Mouse (Mus musculus): Measurements from ENCODE around the gene Adpgk. TPM values are rescaled to one million over a fixed set of nuclear protein-coding genes. Genes with fewer than 3 reads are reported as not detected.

The Adpgk gene
- polyA plus RNA-seq (2015; fragmentation: Nextera tagmentation; extraction: Ambion mirVana) = 20.7 and 20.9 TPM in 2 replicates

- WGBS = under 1% methylated on average over 58 of the region's 58 CpGs
- Histone ChIP-seq H3K27me3 (replicated peaks; ENCODE audit: control insufficient read depth, insufficient read depth, low read length) (no peaks in the 10 kb centered on the region), H3K9me3 (ENCODE audit: control insufficient read depth, low read length) (no peaks in the 10 kb centered on the region), H3K36me3 (ENCODE audit: control insufficient read depth, insufficient read depth) (no peaks in the 10 kb centered on the region), H3K4me2 (ENCODE audit: low read length) (peak within 1 kb of the TSS; percentile 72), H3K4me1 (replicated peaks; ENCODE audit: control insufficient read depth, insufficient read depth, low read length) (peaks cover 14% of the 10 kb centered on the region), H3K27ac (ENCODE audit: low read length) (peak within 1 kb of the TSS; percentile 95), H3K9ac (replicated peaks; ENCODE audit: low read depth, low read length) (peak within 1 kb of the TSS; percentile 77), H3K4me3 (replicated peaks; ENCODE audit: low read length) (peak within 1 kb of the TSS; percentile 73)
- ATAC-seq = peak; percentile 98
Observed at GRCm38 (mm10) chr9:59290957-59291687, at the start of gene Adpgk. Gene Adpgk (plus strand): TSS chr9:59291558.

DNA sequence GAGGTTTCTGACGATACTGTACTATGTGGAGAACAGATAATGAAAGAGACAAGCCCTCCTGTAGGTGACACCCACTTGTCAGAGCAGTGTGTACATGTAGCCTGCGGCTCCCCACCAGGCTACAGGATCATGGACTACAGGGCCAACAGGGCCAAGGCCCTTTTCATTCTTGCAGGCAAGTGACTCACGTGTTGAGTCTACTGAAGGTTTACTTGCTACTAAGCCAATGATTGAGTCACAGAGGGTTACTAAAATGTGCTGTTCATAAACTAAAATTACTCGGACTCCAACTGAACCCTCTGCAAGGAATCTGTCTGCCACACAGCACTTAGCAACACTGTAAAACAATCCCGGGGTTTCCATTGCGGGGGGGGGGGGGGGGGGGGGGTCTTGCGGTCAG lies 46.2 kb upstream of the Adpgk start:
- Histone ChIP-seq H3K27me3 (replicated peaks; ENCODE audit: control insufficient read depth, insufficient read depth, low read length) (no peaks in the 10 kb centered on the region), H3K4me3 (replicated peaks; ENCODE audit: low read length) (no peak overlapping the region), H3K4me1 (replicated peaks; ENCODE audit: control insufficient read depth, insufficient read depth, low read length) (no peaks in the 10 kb centered on the region), H3K27ac (ENCODE audit: low read length) (no peak overlapping the region), H3K9ac (replicated peaks; ENCODE audit: low read depth, low read length) (no peak overlapping the region), H3K9me3 (ENCODE audit: control insufficient read depth, low read length) (no peaks in the 10 kb centered on the region), H3K4me2 (ENCODE audit: low read length) (no peak overlapping the region), H3K36me3 (ENCODE audit: control insufficient read depth, insufficient read depth) (no peaks in the 10 kb centered on the region)
- WGBS = 77% methylated on average over 6 of the region's 7 CpGs
- no peak for ATAC-seq

DNA sequence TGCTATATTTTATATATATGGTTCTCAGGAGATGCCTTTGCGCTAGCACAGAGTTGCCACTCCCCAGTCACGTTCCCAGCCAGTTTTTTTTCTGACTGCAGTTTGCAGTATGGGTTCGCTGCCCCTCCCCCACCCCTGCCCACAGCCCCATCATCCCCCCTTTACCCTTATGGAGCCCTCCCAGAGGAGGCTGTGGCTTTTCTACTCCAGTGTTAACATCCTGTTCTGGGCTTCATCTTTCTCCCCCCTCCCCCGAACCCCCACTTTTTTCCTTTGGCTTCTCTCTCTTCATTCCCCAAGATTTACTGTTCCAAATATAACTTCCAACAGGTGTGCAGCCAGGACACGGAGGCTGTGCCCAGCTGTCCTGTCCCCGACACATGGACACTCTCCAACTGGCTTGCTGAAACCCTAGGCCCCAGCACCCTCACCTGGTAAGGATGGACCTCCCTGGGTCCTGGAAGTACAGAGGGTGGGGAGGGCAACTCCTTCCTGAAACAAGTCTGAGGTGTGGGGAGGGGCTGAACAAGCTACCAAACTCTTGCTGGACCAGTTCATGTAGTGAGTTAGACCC lies 44.8 kb upstream of the Adpgk start:
- H3K9me3 ChIP-seq (ENCODE audit: control insufficient read depth, low read length) = no peaks in the 10 kb centered on the region
- no peak overlapping the region for H3K4me3 ChIP-seq (replicated peaks; ENCODE audit: low read length)
- no peak for ATAC-seq
- H3K4me2 ChIP-seq (ENCODE audit: low read length) = no peak overlapping the region
- H3K27ac ChIP-seq (ENCODE audit: low read length) = no peak overlapping the region
- H3K4me1 ChIP-seq (replicated peaks; ENCODE audit: control insufficient read depth, insufficient read depth, low read length) = no peaks in the 10 kb centered on the region
- no peaks in the 10 kb centered on the region for H3K27me3 ChIP-seq (replicated peaks; ENCODE audit: control insufficient read depth, insufficient read depth, low read length)
- H3K9ac ChIP-seq (replicated peaks; ENCODE audit: low read depth, low read length) = no peak overlapping the region
- 49% methylated on average over 6 of the region's 6 CpGs for WGBS
- H3K36me3 ChIP-seq (ENCODE audit: control insufficient read depth, insufficient read depth) = no peaks in the 10 kb centered on the region

GRCm38 (mm10) chr9:59249359-59249758 lies 42.0 kb upstream of the Adpgk start:
- H3K27me3 ChIP-seq (replicated peaks; ENCODE audit: control insufficient read depth, insufficient read depth, low read length) = no peaks in the 10 kb centered on the region
- no peaks in the 10 kb centered on the region for H3K9me3 ChIP-seq (ENCODE audit: control insufficient read depth, low read length)
- no peak overlapping the region for H3K9ac ChIP-seq (replicated peaks; ENCODE audit: low read depth, low read length)
- no peaks in the 10 kb centered on the region for H3K36me3 ChIP-seq (ENCODE audit: control insufficient read depth, insufficient read depth)
- no peak overlapping the region for H3K4me3 ChIP-seq (replicated peaks; ENCODE audit: low read length)
- H3K27ac ChIP-seq (ENCODE audit: low read length) = no peak overlapping the region
- H3K4me2 ChIP-seq (ENCODE audit: low read length) = no peak overlapping the region
- ATAC-seq = no peak
- 80% methylated on average over 3 of the region's 3 CpGs for WGBS
- no peaks in the 10 kb centered on the region for H3K4me1 ChIP-seq (replicated peaks; ENCODE audit: control insufficient read depth, insufficient read depth, low read length)

DNA sequence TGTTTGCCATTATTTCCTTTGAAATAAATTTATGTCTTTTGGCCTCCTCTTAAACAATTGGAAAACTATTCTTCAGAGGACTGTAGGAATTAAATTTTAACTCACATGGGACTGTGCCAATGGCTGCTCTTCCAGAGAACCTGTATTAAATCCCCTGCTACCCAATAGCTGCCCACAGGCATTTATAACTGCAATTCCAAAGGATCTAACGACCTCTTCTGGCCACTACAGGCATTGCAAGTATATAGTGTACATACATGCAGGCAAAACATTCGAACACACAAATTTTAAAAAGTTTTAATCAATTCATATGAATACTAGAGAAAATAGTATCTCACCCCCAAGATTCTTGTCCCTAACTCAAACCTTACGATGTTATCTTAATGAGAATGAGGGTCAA lies 41.1 kb upstream of the Adpgk start:
- ATAC-seq = no peak
- WGBS = 62% methylated on average over 3 of the region's 3 CpGs
- Histone ChIP-seq H3K9ac (replicated peaks; ENCODE audit: low read depth, low read length) (no peak overlapping the region), H3K27ac (ENCODE audit: low read length) (no peak overlapping the region), H3K36me3 (ENCODE audit: control insufficient read depth, insufficient read depth) (no peaks in the 10 kb centered on the region), H3K9me3 (ENCODE audit: control insufficient read depth, low read length) (no peaks in the 10 kb centered on the region), H3K4me1 (replicated peaks; ENCODE audit: control insufficient read depth, insufficient read depth, low read length) (no peaks in the 10 kb centered on the region), H3K4me3 (replicated peaks; ENCODE audit: low read length) (no peak overlapping the region), H3K4me2 (ENCODE audit: low read length) (no peak overlapping the region), H3K27me3 (replicated peaks; ENCODE audit: control insufficient read depth, insufficient read depth, low read length) (no peaks in the 10 kb centered on the region)

GRCm38 (mm10) chr9:59254716-59255421 lies 36.5 kb upstream of the Adpgk start:
- Histone ChIP-seq H3K36me3 (ENCODE audit: control insufficient read depth, insufficient read depth) (no peaks in the 10 kb centered on the region), H3K4me1 (replicated peaks; ENCODE audit: control insufficient read depth, insufficient read depth, low read length) (peaks cover 2% of the 10 kb centered on the region), H3K27ac (ENCODE audit: low read length) (no peak overlapping the region), H3K9ac (replicated peaks; ENCODE audit: low read depth, low read length) (no peak overlapping the region), H3K9me3 (ENCODE audit: control insufficient read depth, low read length) (no peaks in the 10 kb centered on the region), H3K27me3 (replicated peaks; ENCODE audit: control insufficient read depth, insufficient read depth, low read length) (no peaks in the 10 kb centered on the region), H3K4me3 (replicated peaks; ENCODE audit: low read length) (no peak overlapping the region), H3K4me2 (ENCODE audit: low read length) (no peak overlapping the region)
- no peak for ATAC-seq
- WGBS = 75% methylated on average over 5 of the region's 5 CpGs

DNA sequence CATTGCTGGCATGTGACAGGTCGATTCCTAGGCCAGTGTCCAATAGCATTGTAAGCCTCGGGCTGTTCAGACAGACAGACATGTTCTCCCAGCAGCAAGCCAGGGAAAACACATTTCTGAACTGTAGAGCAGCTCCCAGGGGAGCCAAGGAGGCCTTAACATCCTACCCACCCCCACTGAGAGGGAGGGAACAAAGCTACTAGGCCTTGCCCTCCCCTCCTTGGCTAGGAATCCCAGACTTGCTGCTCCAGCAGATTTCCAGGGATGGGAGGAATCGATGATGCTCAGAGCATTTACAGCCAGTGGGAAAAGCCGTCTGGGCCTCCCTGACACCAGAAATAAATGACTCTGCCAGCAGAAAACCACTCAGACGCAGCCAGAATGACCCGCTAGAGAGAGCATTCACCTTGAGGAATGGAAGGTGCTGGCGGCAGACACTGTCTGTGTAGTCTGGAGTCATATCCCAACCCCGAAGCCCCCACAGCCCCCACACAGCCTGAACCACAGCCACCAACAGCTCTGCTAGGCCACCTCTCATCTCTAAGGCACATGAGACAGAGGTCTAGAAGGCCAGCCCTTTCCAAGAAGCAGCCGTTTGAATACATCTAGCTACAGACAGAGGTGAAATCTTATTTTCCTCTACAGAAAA lies 31.4 kb upstream of the Adpgk start:
- Histone ChIP-seq H3K4me1 (replicated peaks; ENCODE audit: control insufficient read depth, insufficient read depth, low read length) (peaks cover 6% of the 10 kb centered on the region), H3K4me3 (replicated peaks; ENCODE audit: low read length) (no peak overlapping the region), H3K9me3 (ENCODE audit: control insufficient read depth, low read length) (no peaks in the 10 kb centered on the region), H3K4me2 (ENCODE audit: low read length) (no peak overlapping the region), H3K36me3 (ENCODE audit: control insufficient read depth, insufficient read depth) (no peaks in the 10 kb centered on the region), H3K27me3 (replicated peaks; ENCODE audit: control insufficient read depth, insufficient read depth, low read length) (no peaks in the 10 kb centered on the region), H3K27ac (ENCODE audit: low read length) (no peak overlapping the region), H3K9ac (replicated peaks; ENCODE audit: low read depth, low read length) (no peak overlapping the region)
- 66% methylated on average over 9 of the region's 9 CpGs for WGBS
- no peak for ATAC-seq

DNA sequence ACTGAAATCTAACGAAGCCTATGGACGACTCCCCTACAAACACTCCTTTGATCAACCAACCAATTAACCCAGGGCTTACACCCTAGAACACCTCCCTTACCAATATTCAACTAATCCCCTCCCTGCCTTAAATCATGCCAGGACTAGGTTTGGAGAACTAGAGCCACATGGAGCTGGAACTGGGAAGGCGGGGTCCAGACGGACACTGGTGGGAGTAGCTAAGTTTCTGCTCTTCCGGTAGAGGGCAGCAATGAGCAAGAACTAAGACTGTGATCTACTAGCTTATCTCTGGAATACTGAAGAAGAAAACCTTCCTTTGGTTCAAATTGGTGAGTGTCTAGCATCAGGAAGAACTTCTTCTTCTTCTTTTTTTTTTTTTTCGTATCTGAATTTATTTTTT lies 25.0 kb upstream of the Adpgk start:
- H3K4me1 ChIP-seq (replicated peaks; ENCODE audit: control insufficient read depth, insufficient read depth, low read length) = no peaks in the 10 kb centered on the region
- no peak overlapping the region for H3K27ac ChIP-seq (ENCODE audit: low read length)
- ATAC-seq = no peak
- 41% methylated on average over 6 of the region's 6 CpGs for WGBS
- H3K9me3 ChIP-seq (ENCODE audit: control insufficient read depth, low read length) = no peaks in the 10 kb centered on the region
- no peaks in the 10 kb centered on the region for H3K27me3 ChIP-seq (replicated peaks; ENCODE audit: control insufficient read depth, insufficient read depth, low read length)
- H3K4me3 ChIP-seq (replicated peaks; ENCODE audit: low read length) = no peak overlapping the region
- H3K4me2 ChIP-seq (ENCODE audit: low read length) = no peak overlapping the region
- no peaks in the 10 kb centered on the region for H3K36me3 ChIP-seq (ENCODE audit: control insufficient read depth, insufficient read depth)
- H3K9ac ChIP-seq (replicated peaks; ENCODE audit: low read depth, low read length) = no peak overlapping the region

DNA sequence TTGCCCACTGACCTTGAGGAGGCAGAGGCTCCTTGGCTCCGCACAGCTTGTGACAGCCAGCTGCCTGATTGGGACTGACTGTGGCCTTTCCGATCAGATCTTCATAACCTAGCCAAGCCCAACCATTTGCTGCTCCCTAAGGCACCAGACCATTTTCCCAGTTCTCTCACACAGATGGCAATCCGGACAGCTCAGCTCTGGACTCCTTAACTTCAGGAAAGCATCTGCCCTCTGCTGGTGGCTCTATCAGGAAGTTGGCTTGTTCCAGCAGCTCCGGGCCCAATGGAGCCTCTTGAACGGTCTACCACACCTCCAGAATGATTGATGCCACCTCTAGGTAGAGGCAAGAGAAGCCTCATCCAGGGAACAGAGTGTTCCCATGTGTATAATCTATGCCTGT lies 21.6 kb upstream of the Adpgk start:
- Histone ChIP-seq H3K27me3 (replicated peaks; ENCODE audit: control insufficient read depth, insufficient read depth, low read length) (no peaks in the 10 kb centered on the region), H3K9ac (replicated peaks; ENCODE audit: low read depth, low read length) (no peak overlapping the region), H3K4me1 (replicated peaks; ENCODE audit: control insufficient read depth, insufficient read depth, low read length) (no peaks in the 10 kb centered on the region), H3K4me2 (ENCODE audit: low read length) (no peak overlapping the region), H3K9me3 (ENCODE audit: control insufficient read depth, low read length) (no peaks in the 10 kb centered on the region), H3K4me3 (replicated peaks; ENCODE audit: low read length) (no peak overlapping the region), H3K27ac (ENCODE audit: low read length) (no peak overlapping the region), H3K36me3 (ENCODE audit: control insufficient read depth, insufficient read depth) (no peaks in the 10 kb centered on the region)
- WGBS = 43% methylated on average over 5 of the region's 5 CpGs
- 0 out of 2 replicates have a peak, but pooled peaks have one; percentile 43 for ATAC-seq

Data from forebrain, embryonic 16.5 days (tissue).